Mouse (Mus musculus): ENCODE measurements around the gene Gm26897. TPM values are rescaled to one million over a fixed set of nuclear protein-coding genes. Genes with fewer than 3 reads are reported as not detected.

Gene Gm26897
- polyA plus RNA-seq, 1 experiment from 2014 or later = not detected

DNA sequence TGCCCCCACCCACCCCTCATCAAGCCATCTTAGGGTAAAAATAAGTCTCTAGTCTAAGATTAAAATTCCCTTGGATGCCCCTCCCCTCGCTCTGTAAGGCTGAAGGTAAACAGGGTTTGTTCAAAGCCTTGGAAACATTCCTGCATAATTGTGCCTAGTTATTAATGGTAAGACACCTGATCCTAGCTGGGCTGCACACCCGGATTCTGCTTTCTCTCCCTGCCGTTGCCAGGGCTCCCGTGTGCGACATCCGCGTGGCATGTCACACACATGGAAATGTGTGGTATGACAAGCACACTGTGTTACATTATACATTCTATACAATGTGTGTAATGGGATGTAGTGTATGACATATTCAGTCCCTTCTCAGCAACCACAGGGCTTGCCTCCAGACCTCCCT is 30.1 kb upstream of the Gm26897 start:
- DNase-seq (ENCODE audit: low spot score) (no peak), ATAC-seq (ENCODE audit: low FRiP score, low TSS enrichment) (no peak)
- Histone ChIP-seq H3K36me3 (ENCODE audit: control insufficient read depth, insufficient read depth, low read length) (no peaks in the 10 kb centered on the region), H3K4me2 (replicated peaks; ENCODE audit: low read depth) (no peak overlapping the region), H3K27ac (replicated peaks) (no peak overlapping the region), H3K9ac (ENCODE audit: low read length) (no peak overlapping the region), H3K4me3 (ENCODE audit: low read depth, low read length) (no peak overlapping the region), H3K9me3 (ENCODE audit: control insufficient read depth, low read length) (no peaks in the 10 kb centered on the region), H3K27me3 (ENCODE audit: control insufficient read depth, insufficient read depth, low read length) (no peaks in the 10 kb centered on the region), H3K4me1 (replicated peaks; ENCODE audit: control insufficient read depth, insufficient read depth) (no peaks in the 10 kb centered on the region)
- WGBS = 71% methylated on average over 7 of the region's 7 CpGs
- TF ChIP-seq CTCF (IDR thresholded peaks at IDR 0.05; ENCODE audit: low read depth) (no peak), EP300 (optimal IDR thresholded peaks at IDR 0.05) (no peak)

DNA sequence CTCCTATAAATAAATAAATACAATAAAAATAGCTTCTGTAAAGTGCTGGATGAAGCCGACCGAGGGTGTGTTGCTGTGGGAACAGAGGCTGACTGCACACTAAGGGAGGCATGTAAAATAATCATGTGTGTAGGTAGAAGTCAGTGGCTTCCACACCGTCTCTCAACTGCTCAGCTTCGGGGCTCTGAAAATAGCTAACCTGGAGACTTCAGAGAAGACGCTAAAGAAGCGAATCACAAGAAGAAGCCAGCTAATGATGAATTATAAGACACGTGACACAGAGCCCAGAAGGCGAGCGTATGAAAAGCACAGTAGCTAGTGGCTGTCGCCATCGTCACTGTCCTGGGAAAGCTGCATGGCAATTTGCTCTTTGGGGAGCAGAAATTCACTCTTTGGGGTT is 29.4 kb upstream of the Gm26897 start:
- no peak overlapping the region for H3K4me3 ChIP-seq (ENCODE audit: low read depth, low read length)
- no peak overlapping the region for H3K9ac ChIP-seq (ENCODE audit: low read length)
- TF ChIP-seq EP300 (optimal IDR thresholded peaks at IDR 0.05) = no peak
- TF ChIP-seq CTCF (IDR thresholded peaks at IDR 0.05; ENCODE audit: low read depth) = no peak
- DNase-seq (ENCODE audit: low spot score) (no peak), ATAC-seq (ENCODE audit: low FRiP score, low TSS enrichment) (no peak)
- H3K9me3 ChIP-seq (ENCODE audit: control insufficient read depth, low read length) = no peaks in the 10 kb centered on the region
- H3K4me2 ChIP-seq (replicated peaks; ENCODE audit: low read depth) = no peak overlapping the region
- WGBS = 73% methylated on average over 11 of the region's 11 CpGs
- H3K27me3 ChIP-seq (ENCODE audit: control insufficient read depth, insufficient read depth, low read length) = no peaks in the 10 kb centered on the region
- H3K27ac ChIP-seq (replicated peaks) = no peak overlapping the region
- no peaks in the 10 kb centered on the region for H3K36me3 ChIP-seq (ENCODE audit: control insufficient read depth, insufficient read depth, low read length)
- no peaks in the 10 kb centered on the region for H3K4me1 ChIP-seq (replicated peaks; ENCODE audit: control insufficient read depth, insufficient read depth)

DNA sequence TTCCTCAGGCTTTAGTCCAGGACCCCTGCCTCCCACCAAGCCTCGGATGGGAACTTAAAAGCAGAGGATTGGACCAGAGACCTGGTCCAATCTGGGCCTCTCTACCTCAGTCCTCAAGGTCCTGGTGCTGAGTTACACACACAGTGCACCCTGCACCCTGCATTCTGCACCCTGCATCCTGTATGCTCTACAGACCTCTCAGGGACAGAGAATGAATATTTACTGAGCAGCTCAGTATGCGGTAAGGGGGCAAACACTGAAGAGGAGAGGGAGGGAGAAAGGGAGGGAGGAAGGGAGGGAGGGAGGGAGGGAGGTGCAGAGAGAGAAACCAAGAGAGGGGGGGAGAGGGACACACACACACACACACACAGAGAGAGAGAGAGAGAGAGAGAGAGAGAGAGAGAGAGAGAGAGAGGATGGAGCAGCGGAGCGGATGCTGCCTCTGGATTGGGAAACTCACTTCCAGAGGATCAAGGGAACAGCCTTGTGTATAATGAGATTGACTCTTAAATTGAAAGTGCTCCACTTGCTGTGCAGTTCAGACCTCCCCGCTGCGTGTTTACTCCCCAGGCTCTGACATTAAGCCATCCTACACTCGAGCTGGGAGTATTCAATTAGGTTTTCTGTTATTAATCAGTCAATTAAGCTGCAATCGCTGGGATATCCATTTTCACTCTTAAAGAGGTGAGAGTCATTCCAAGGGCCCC is 24.4 kb upstream of the Gm26897 start:
- Histone ChIP-seq H3K4me3 (ENCODE audit: low read depth, low read length) (no peak overlapping the region), H3K27me3 (ENCODE audit: control insufficient read depth, insufficient read depth, low read length) (no peaks in the 10 kb centered on the region), H3K9me3 (ENCODE audit: control insufficient read depth, low read length) (no peaks in the 10 kb centered on the region), H3K4me2 (replicated peaks; ENCODE audit: low read depth) (no peak overlapping the region), H3K4me1 (replicated peaks; ENCODE audit: control insufficient read depth, insufficient read depth) (no peaks in the 10 kb centered on the region), H3K27ac (replicated peaks) (no peak overlapping the region), H3K9ac (ENCODE audit: low read length) (no peak overlapping the region), H3K36me3 (ENCODE audit: control insufficient read depth, insufficient read depth, low read length) (no peaks in the 10 kb centered on the region)
- ATAC-seq (ENCODE audit: low FRiP score, low TSS enrichment) = no peak
- DNase-seq (ENCODE audit: low spot score) = no peak
- WGBS = 33% methylated on average over 8 of the region's 8 CpGs
- no peak for TF ChIP-seq CTCF (IDR thresholded peaks at IDR 0.05; ENCODE audit: low read depth)
- no peak for TF ChIP-seq EP300 (optimal IDR thresholded peaks at IDR 0.05)

DNA sequence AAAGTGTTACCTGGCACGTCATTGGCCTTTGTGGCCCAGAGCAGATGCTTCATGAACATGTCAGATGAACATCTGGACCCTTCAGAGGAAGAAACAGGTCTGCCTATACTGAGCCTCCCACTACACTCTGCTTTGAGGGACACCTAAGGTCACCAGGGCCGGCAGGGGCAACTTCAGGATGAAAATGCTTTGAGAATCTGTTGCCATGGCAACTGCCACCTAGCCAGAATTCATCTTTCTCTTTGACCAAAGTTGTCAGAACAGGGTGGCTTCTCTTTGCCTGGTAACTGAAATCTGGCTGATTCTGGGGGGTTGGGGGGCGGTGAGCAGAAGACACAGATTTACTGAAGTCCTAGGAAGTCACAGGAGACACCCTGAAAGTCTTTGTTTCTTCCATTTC is 14.7 kb upstream of the Gm26897 start:
- Histone ChIP-seq H3K9ac (ENCODE audit: low read length) (no peak overlapping the region), H3K4me3 (ENCODE audit: low read depth, low read length) (no peak overlapping the region), H3K27me3 (ENCODE audit: control insufficient read depth, insufficient read depth, low read length) (no peaks in the 10 kb centered on the region), H3K9me3 (ENCODE audit: control insufficient read depth, low read length) (no peaks in the 10 kb centered on the region), H3K36me3 (ENCODE audit: control insufficient read depth, insufficient read depth, low read length) (no peaks in the 10 kb centered on the region), H3K27ac (replicated peaks) (no peak overlapping the region), H3K4me2 (replicated peaks; ENCODE audit: low read depth) (no peak overlapping the region), H3K4me1 (replicated peaks; ENCODE audit: control insufficient read depth, insufficient read depth) (no peaks in the 10 kb centered on the region)
- DNase-seq (ENCODE audit: low spot score) (no peak), ATAC-seq (ENCODE audit: low FRiP score, low TSS enrichment) (no peak)
- 64% methylated on average over 3 of the region's 3 CpGs for WGBS
- TF ChIP-seq EP300 (optimal IDR thresholded peaks at IDR 0.05) (no peak), CTCF (IDR thresholded peaks at IDR 0.05; ENCODE audit: low read depth) (no peak)

DNA sequence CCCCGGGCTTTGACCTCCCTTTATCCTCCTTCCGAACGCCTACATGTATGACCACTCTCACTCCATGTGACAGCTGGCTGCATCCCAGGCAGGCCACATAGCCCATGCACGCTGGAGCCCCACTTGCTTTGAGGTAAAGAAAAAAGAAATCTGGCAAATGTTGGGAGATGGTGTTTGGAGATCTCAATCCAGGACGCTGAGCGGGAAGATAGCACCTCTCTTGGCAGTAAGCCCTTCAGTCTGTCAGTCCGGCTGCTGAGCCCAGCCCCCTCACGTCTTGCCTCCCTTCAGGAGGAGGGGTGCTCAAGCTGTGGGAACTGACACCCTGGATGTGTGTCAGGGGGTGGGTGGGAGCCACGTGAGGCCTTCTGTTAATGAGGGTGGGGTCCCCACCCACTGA is 13.0 kb upstream of the Gm26897 start:
- no peaks in the 10 kb centered on the region for H3K9me3 ChIP-seq (ENCODE audit: control insufficient read depth, low read length)
- H3K4me2 ChIP-seq (replicated peaks; ENCODE audit: low read depth) = no peak overlapping the region
- H3K36me3 ChIP-seq (ENCODE audit: control insufficient read depth, insufficient read depth, low read length) = no peaks in the 10 kb centered on the region
- TF ChIP-seq EP300 (optimal IDR thresholded peaks at IDR 0.05) (no peak), CTCF (IDR thresholded peaks at IDR 0.05; ENCODE audit: low read depth) (no peak)
- H3K4me1 ChIP-seq (replicated peaks; ENCODE audit: control insufficient read depth, insufficient read depth) = no peaks in the 10 kb centered on the region
- WGBS = 55% methylated on average over 9 of the region's 9 CpGs
- no peak overlapping the region for H3K27ac ChIP-seq (replicated peaks)
- ATAC-seq (ENCODE audit: low FRiP score, low TSS enrichment) = no peak
- no peak overlapping the region for H3K4me3 ChIP-seq (ENCODE audit: low read depth, low read length)
- no peak overlapping the region for H3K9ac ChIP-seq (ENCODE audit: low read length)
- no peaks in the 10 kb centered on the region for H3K27me3 ChIP-seq (ENCODE audit: control insufficient read depth, insufficient read depth, low read length)
- DNase-seq (ENCODE audit: low spot score) = no peak

DNA sequence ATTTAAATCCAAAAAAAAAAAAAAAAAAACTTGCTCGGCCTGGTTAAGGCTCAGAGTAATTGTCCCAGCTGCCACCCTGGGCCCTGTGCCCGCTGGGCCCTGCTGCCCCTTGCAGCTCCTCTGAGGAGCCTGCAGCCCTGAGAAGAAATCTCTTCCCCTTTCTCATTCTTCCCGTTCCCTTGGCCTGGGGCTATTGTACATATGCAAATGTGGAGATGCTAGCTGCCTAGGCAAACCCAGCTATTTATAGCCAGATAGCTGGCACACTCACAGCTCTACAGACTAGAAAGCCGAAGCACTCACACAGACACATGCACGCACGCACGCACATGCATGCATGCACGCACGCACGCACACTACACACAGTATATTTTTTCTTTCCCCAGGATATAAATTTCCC is 9.0 kb upstream of the Gm26897 start:
- Histone ChIP-seq H3K4me3 (ENCODE audit: low read depth, low read length) (no peak overlapping the region), H3K27ac (replicated peaks) (no peak overlapping the region), H3K4me1 (replicated peaks; ENCODE audit: control insufficient read depth, insufficient read depth) (no peaks in the 10 kb centered on the region), H3K36me3 (ENCODE audit: control insufficient read depth, insufficient read depth, low read length) (no peaks in the 10 kb centered on the region), H3K27me3 (ENCODE audit: control insufficient read depth, insufficient read depth, low read length) (no peaks in the 10 kb centered on the region), H3K9ac (ENCODE audit: low read length) (no peak overlapping the region), H3K9me3 (ENCODE audit: control insufficient read depth, low read length) (no peaks in the 10 kb centered on the region), H3K4me2 (replicated peaks; ENCODE audit: low read depth) (no peak overlapping the region)
- TF ChIP-seq EP300 (optimal IDR thresholded peaks at IDR 0.05) = no peak
- no peak for TF ChIP-seq CTCF (IDR thresholded peaks at IDR 0.05; ENCODE audit: low read depth)
- no peak for DNase-seq (ENCODE audit: low spot score)
- ATAC-seq (ENCODE audit: low FRiP score, low TSS enrichment) = no peak
- 62% methylated on average over 10 of the region's 10 CpGs for WGBS

Measured in stomach, postnatal 0 days (tissue).